Mouse (Mus musculus) heart, postnatal 0 days (tissue): ENCODE data around the gene Celf2. TPM values are rescaled to one million over a fixed set of nuclear protein-coding genes. Genes with fewer than 3 reads are reported as not detected.
A peak's percentile ranks its signal among the peaks of the same experiment; 100 is the strongest.

Source experiments
- ATAC-seq: fragments of 200-750 bp; cut with Nextera tagmentation; 2 replicates; pipeline ENCODE4 v1.8.0; 2017; ENCODE audit warnings: low read depth, moderate number of reproducible peaks, moderate library complexity; ENCODE audit not compliant: insufficient read depth
- DNase-seq: peaks from one replicate; pipeline ENCODE4 v3.0.0-alpha.2; 2016; ENCODE audit warnings: low spot score
- H3K27ac ChIP-seq: fragments of 300-500 bp; sonication (generic); 2 replicates; pipeline ENCODE4 v1.5.1; 2014; ENCODE audit warnings: low read depth, mild to moderate bottlenecking
- H3K27me3 ChIP-seq: fragments of 300-500 bp; sonication (generic); 2 replicates; pipeline ENCODE4 v1.6.1; 2014; ENCODE audit warnings: low read length, mixed read lengths; ENCODE audit not compliant: control insufficient read depth, insufficient read depth
- H3K36me3 ChIP-seq: fragments of 300-500 bp; sonication (generic); replicated peaks from 2 replicates; pipeline ENCODE4 v1.6.1; 2014; ENCODE audit warnings: low read length, mixed read lengths; ENCODE audit not compliant: control insufficient read depth, insufficient read depth
- H3K4me1 ChIP-seq: fragments of 300-500 bp; sonication (generic); 2 replicates; pipeline ENCODE4 v1.6.1; 2014; ENCODE audit warnings: antibody characterized with exemption; ENCODE audit not compliant: control insufficient read depth, insufficient read depth
- H3K4me2 ChIP-seq: fragments of 300-500 bp; sonication (generic); 2 replicates; pipeline ENCODE4 v1.6.1; 2014; ENCODE audit warnings: low read depth, mild to moderate bottlenecking, low read length, moderate library complexity
- H3K4me3 ChIP-seq: fragments of 300-500 bp; sonication (generic); 2 replicates; pipeline ENCODE4 v1.5.1; 2014; ENCODE audit warnings: low read depth, low read length
- H3K9ac ChIP-seq: fragments of 300-500 bp; sonication (generic); replicated peaks from 2 replicates; pipeline ENCODE4 v1.6.1; 2014; ENCODE audit warnings: low read depth, low read length, mixed read lengths
- H3K9me3 ChIP-seq: fragments of 300-500 bp; sonication (generic); replicated peaks from 2 replicates; pipeline ENCODE4 v1.6.1; 2016; ENCODE audit warnings: low read length; ENCODE audit not compliant: control insufficient read depth
- CTCF ChIP-seq: IDR thresholded peaks from 2 replicates; pipeline ENCODE4 v1.5.1; 2016; ENCODE audit warnings: antibody characterized with exemption, control low read depth, low read depth
- EP300 ChIP-seq: IDR thresholded peaks from 2 replicates; pipeline ENCODE4 v1.6.1; 2016; ENCODE audit warnings: antibody characterized with exemption, low read depth
- WGBS: fragments of 180-500 bp; shearing (Covaris S2); extraction: QIAGEN DNeasy Blood & Tissue Kit; methylation state at CpG from one replicate; pipeline ENCODE4 v1.1.7; 2014; 5-methylcytosine and 5-hydroxymethylcytosine counted together
- polyA plus RNA-seq: library from polyadenylated mRNA; unstranded; fragments of >200 nt; fragmentation: Nextera tagmentation; extraction: Ambion mirVana; gene quantifications from 2 replicates; pipeline ENCODE4 v1.2.1, GENCODE M21; 2015
- total RNA-seq: library from RNA; depleted of rRNA; stranded (reverse); fragments of >200 nt; gene quantifications from 2 replicates; pipeline ENCODE4 v1.2.3, GENCODE M21; 2014; ENCODE audit warnings: low replicate concordance

Gene Celf2
- total and polyA plus RNA-seq, 2 experiments from 2014 or later, result 47.6 to 64.9 TPM

DNA sequence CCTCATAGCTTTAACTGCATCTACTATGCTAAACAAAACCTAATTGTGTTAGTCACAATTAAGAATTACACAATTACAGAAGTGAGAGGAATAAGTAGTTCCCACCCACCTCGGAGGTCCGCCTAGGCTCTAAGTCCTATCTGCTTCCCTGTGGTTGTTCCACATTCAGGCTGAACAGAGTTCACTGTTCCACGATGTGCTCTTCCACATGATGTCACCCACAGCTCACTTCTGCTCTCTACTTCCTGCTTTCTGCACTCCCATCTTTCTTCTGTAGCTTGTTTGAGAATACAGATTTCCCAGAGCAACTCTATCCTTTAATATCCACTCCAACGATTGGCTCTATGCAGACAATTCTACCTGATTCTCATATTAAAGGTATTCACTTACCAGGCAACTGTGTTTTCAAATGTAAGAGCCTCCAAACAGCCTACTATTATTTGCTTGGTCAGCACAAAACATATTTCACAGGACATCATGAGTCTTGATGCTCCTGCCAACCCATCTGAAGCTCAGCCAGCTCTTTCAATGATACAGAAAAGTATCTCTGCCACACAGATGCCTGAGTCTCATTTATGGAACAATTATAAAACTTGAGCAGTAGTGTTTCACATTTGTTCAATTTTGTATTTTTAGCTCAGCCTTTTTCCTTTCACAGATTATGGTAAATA, 769.2 kb downstream of the Celf2 start:
- H3K27ac ChIP-seq, result no peak overlapping the region
- no peaks in the 10 kb centered on the region for H3K27me3 ChIP-seq
- H3K4me2 ChIP-seq, result no peak overlapping the region
- no peak overlapping the region for H3K9ac ChIP-seq
- WGBS, result 50% methylated on average over 4 of the region's 4 CpGs
- DNase-seq, result peak; percentile 19
- H3K4me1 ChIP-seq, result no peaks in the 10 kb centered on the region
- TF ChIP-seq EP300 (no peak), CTCF (peak; percentile 23; the same call in 1 of the 2 replicates)
- no peak overlapping the region for H3K4me3 ChIP-seq
- H3K9me3 ChIP-seq, result no peaks in the 10 kb centered on the region
- ATAC-seq, result no peak
- no peaks in the 10 kb centered on the region for H3K36me3 ChIP-seq

DNA sequence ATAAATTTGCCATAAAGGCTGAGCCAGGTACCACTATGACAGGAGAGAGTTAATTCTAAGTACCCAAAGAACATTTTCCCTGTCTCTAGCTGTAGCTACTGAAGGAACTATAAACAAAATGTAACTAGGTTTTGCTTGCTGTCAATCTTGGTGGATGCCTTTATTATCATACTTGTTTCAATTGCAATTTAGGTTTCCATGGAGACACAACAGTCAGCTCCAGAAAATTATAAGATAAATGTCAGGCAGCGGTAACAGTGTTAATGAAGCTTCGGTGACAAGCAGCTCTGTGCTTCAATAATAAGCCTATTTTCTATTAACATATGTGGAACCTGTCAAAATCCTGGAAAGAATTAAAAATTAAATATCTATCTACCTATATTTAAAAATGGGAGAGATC, 777.3 kb downstream of the Celf2 start:
- no peak overlapping the region for H3K4me3 ChIP-seq
- no peak for ATAC-seq
- no peak overlapping the region for H3K4me2 ChIP-seq
- no peak overlapping the region for H3K9ac ChIP-seq
- H3K4me1 ChIP-seq, result peaks cover 11% of the 10 kb centered on the region; the same call in 1 of the 2 replicates
- WGBS, result 80% methylated on average over 2 of the region's 2 CpGs
- H3K27ac ChIP-seq, result no peak overlapping the region
- H3K9me3 ChIP-seq, result no peaks in the 10 kb centered on the region
- TF ChIP-seq EP300 (no peak), CTCF (no peak)
- no peaks in the 10 kb centered on the region for H3K27me3 ChIP-seq
- H3K36me3 ChIP-seq, result no peaks in the 10 kb centered on the region
- no peak for DNase-seq

DNA sequence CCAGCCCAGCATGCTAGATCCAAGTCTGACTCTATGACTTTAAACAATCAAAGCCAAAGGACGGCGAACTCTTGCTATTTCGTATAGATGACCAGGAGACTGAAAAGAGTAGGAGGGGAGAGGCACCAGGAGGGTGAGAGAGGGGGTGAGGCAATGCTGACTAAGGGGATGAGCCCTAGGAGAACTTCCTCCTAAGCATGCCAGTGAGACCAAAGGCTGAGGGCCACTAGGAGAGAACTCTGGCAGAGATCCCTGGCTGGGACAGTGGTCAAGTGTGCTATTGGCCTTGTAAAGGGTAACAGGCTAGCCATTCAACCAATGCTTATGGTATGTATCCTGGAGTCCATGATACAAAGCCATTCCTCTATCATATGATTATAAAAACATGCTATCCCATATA, 778.5 kb downstream of the Celf2 start:
- Histone ChIP-seq H3K27ac (no peak overlapping the region), H3K9ac (no peak overlapping the region), H3K4me3 (no peak overlapping the region), H3K4me2 (no peak overlapping the region), H3K27me3 (no peaks in the 10 kb centered on the region), H3K4me1 (peaks cover 15% of the 10 kb centered on the region), H3K36me3 (no peaks in the 10 kb centered on the region), H3K9me3 (no peaks in the 10 kb centered on the region)
- TF ChIP-seq EP300 (no peak), CTCF (no peak)
- ATAC-seq (no peak), DNase-seq (no peak)
- 75% methylated on average over 3 of the region's 3 CpGs for WGBS

DNA sequence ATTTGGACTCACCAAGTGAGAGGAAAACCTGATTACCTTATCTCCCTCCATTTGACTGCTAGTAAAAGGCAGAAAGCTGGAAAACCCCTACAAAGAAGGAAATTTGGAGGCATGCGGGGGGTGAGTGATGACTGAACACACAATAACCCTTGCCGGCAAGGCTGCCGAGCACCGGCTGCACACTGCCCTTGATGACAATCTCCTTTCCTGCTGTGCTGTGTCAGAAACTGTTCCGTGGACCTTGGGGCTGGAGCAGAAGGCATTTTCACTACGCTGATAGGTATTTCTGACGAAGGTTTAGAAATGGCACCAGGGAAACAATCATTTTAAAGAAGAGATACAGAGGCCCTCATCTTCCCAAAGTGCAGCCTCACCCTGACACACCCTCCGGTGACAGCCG, 779.4 kb downstream of the Celf2 start:
- no peak overlapping the region for H3K4me3 ChIP-seq
- 22% methylated on average over 9 of the region's 9 CpGs for WGBS
- H3K27me3 ChIP-seq, result no peaks in the 10 kb centered on the region
- TF ChIP-seq EP300 (no peak), CTCF (no peak)
- H3K27ac ChIP-seq, result no peak overlapping the region
- no peaks in the 10 kb centered on the region for H3K36me3 ChIP-seq
- DNase-seq (no peak), ATAC-seq (no peak)
- peaks cover 16% of the 10 kb centered on the region for H3K4me1 ChIP-seq
- H3K4me2 ChIP-seq, result no peak overlapping the region
- no peaks in the 10 kb centered on the region for H3K9me3 ChIP-seq
- H3K9ac ChIP-seq, result no peak overlapping the region

DNA sequence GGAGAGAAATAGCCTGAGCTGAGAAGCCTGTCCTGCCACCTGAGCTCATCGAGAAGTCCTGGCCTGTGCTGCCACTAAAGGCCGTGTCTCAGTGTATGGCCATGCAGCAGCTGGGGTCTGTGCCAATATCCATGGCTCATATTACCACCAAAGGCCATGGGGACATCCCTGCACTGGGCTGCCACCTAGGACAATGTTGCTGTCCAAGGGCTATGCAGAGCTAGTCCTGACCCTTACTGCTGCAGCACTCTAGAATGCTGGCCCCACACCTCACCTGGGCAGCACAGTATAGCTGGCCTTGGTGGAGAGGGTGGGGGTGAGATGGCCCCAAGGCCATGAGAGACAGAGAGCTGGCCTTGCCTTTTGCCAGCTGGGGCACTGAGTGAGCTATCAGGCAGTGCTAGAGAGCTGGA, 780.5 kb downstream of the Celf2 start:
- TF ChIP-seq CTCF (no peak), EP300 (no peak)
- Histone ChIP-seq H3K27me3 (no peaks in the 10 kb centered on the region), H3K36me3 (no peaks in the 10 kb centered on the region), H3K27ac (no peak overlapping the region), H3K9ac (no peak overlapping the region), H3K4me1 (peaks cover 16% of the 10 kb centered on the region), H3K9me3 (no peaks in the 10 kb centered on the region), H3K4me3 (no peak overlapping the region), H3K4me2 (no peak overlapping the region)
- DNase-seq (no peak), ATAC-seq (no peak)
- WGBS, result 73% methylated on average over 2 of the region's 2 CpGs

DNA sequence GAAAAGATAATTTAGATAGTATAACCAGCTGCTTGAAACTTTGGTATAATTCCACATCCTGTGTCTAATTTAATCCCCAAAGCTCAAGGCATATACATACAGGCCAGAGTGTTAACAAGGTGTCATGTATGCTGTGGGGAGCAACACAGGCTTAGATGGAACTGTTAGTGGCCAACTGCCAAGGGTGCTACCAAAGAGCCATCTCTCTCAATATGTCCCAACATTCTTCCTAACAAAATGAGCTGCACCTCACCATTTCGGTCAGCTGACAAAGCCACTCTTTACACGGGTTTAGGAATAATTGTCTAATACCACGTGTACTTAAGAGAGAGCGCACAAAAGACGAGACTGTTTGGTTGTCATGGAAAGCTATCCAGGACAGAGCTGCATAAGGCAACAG, 782.0 kb downstream of the Celf2 start:
- ATAC-seq (no peak), DNase-seq (no peak)
- TF ChIP-seq CTCF, result no peak
- no peak for TF ChIP-seq EP300
- peaks cover 16% of the 10 kb centered on the region for H3K4me1 ChIP-seq
- no peaks in the 10 kb centered on the region for H3K27me3 ChIP-seq
- H3K36me3 ChIP-seq, result no peaks in the 10 kb centered on the region
- H3K27ac ChIP-seq, result no peak overlapping the region
- H3K4me2 ChIP-seq, result no peak overlapping the region
- 86% methylated on average over 5 of the region's 5 CpGs for WGBS
- no peak overlapping the region for H3K4me3 ChIP-seq
- no peaks in the 10 kb centered on the region for H3K9me3 ChIP-seq
- H3K9ac ChIP-seq, result no peak overlapping the region
